Mouse (Mus musculus): Measurements from ENCODE around the gene Fam163a. TPM values are rescaled to one million over a fixed set of nuclear protein-coding genes. Genes with fewer than 3 reads are reported as not detected.

The Fam163a gene
- polyA plus RNA-seq, 1 experiment from 2014 or later = 0.34 TPM

GRCm38 (mm10) chr1:156105381-156105780 lies 99.4 kb downstream of the Fam163a start:
- 89% methylated on average over 2 of the region's 2 CpGs for whole genome bisulfite sequencing
- Histone ChIP-seq H3K9me3 (replicated peaks) (no peaks in the 10 kb centered on the region), H3K4me3 (no peak overlapping the region), H3K27ac (no peak overlapping the region), H3K4me1 (peaks cover 12% of the 10 kb centered on the region), H3K27me3 (ENCODE audit: low read depth, poor library complexity, severe bottlenecking) (no peaks in the 10 kb centered on the region), H3K36me3 (no peaks in the 10 kb centered on the region)
- no peak for DNase-seq (ENCODE audit: low spot score)

- WGBS = 86% methylated on average over 2 of the region's 2 CpGs
- H3K4me3 ChIP-seq = no peak overlapping the region
- no peaks in the 10 kb centered on the region for H3K36me3 ChIP-seq
- H3K4me1 ChIP-seq = peaks cover 10% of the 10 kb centered on the region
- no peak for DNase-seq (ENCODE audit: low spot score)
- no peaks in the 10 kb centered on the region for H3K27me3 ChIP-seq (ENCODE audit: low read depth, poor library complexity, severe bottlenecking)
- H3K9me3 ChIP-seq (replicated peaks) = no peaks in the 10 kb centered on the region
- no peak overlapping the region for H3K27ac ChIP-seq
These were observed 101.1 kb downstream of the Fam163a start for GRCm38 (mm10) chr1:156103763-156104162.

GRCm38 (mm10) chr1:156091811-156092210 lies 113.0 kb downstream of the Fam163a start:
- 90% methylated on average over 4 of the region's 4 CpGs for WGBS
- no peak for DNase-seq (ENCODE audit: low spot score)
- Histone ChIP-seq H3K27me3 (ENCODE audit: low read depth, poor library complexity, severe bottlenecking) (peaks cover 8% of the 10 kb centered on the region), H3K27ac (no peak overlapping the region), H3K9me3 (replicated peaks) (no peaks in the 10 kb centered on the region), H3K36me3 (no peaks in the 10 kb centered on the region), H3K4me1 (peaks cover 24% of the 10 kb centered on the region), H3K4me3 (no peak overlapping the region)

GRCm38 (mm10) chr1:156090042-156090441 lies 114.8 kb downstream of the Fam163a start:
- 30% methylated on average over 4 of the region's 4 CpGs for WGBS
- DNase-seq (ENCODE audit: low spot score) = no peak
- H3K27ac ChIP-seq = no peak overlapping the region

DNA sequence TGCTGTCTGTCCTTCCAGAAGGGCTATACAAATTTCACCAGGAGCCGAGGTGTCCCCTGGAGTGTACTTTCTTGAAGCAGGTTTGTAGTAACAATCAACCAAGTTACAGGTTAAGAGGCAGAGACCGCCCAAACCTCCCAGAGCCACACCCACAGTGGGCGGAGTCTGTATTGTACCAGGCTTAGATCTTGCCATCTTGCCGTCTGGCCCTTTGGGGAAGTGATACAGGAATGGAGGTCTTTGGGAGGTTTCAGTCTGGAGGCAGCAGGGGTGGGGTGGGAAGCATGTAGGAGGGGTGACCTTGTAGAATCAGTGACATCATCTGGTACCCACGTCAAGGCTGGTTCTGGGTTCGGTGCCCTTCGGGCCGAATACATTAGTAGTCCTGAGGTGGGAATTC lies 115.3 kb downstream of the Fam163a start:
- Histone ChIP-seq H3K27me3 (ENCODE audit: low read depth, poor library complexity, severe bottlenecking) (peaks cover 8% of the 10 kb centered on the region), H3K4me1 (peaks cover 24% of the 10 kb centered on the region), H3K9me3 (replicated peaks) (no peaks in the 10 kb centered on the region), H3K4me3 (no peak overlapping the region), H3K27ac (no peak overlapping the region), H3K36me3 (no peaks in the 10 kb centered on the region)
- no peak for DNase-seq (ENCODE audit: low spot score)
- WGBS = 75% methylated on average over 8 of the region's 8 CpGs

More at GRCm38 (mm10) chr1:156090042-156090441, 114.8 kb downstream of the Fam163a start:
- H3K9me3 ChIP-seq (replicated peaks) = no peaks in the 10 kb centered on the region
- peaks cover 8% of the 10 kb centered on the region for H3K27me3 ChIP-seq (ENCODE audit: low read depth, poor library complexity, severe bottlenecking)
- no peak overlapping the region for H3K4me3 ChIP-seq
- H3K4me1 ChIP-seq = peaks cover 24% of the 10 kb centered on the region
- no peaks in the 10 kb centered on the region for H3K36me3 ChIP-seq

DNA sequence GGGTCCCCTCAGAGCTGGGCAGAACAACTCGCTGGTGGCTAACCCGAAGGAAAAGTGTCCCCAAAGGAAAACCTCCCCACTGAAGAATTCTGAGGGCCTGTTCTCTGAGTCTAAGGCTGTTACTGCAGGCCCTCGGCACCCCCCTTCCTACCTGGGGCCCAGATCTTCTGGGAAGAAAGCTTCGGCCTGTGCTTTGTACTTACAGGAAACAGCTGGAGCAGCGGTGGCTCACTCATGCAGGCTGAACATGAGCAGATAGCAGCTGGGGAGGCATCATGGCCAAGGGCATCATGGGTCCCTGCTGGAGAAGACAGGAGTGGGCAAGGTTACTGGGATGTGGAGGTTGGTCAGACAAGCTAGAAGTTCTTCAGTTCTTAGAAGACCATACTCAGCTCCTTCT lies 117.2 kb downstream of the Fam163a start:
- Histone ChIP-seq H3K27me3 (ENCODE audit: low read depth, poor library complexity, severe bottlenecking) (peaks cover 8% of the 10 kb centered on the region), H3K27ac (no peak overlapping the region), H3K4me1 (peaks cover 24% of the 10 kb centered on the region), H3K4me3 (no peak overlapping the region), H3K36me3 (no peaks in the 10 kb centered on the region), H3K9me3 (replicated peaks) (no peaks in the 10 kb centered on the region)
- DNase-seq (ENCODE audit: low spot score) = no peak
- WGBS = 79% methylated on average over 5 of the region's 5 CpGs

GRCm38 (mm10) chr1:156085770-156086169 lies 119.1 kb downstream of the Fam163a start:
- DNase-seq (ENCODE audit: low spot score) = no peak
- 69% methylated on average over 5 of the region's 5 CpGs for WGBS
- no peak overlapping the region for H3K27ac ChIP-seq
- H3K4me3 ChIP-seq = no peak overlapping the region
- H3K9me3 ChIP-seq (replicated peaks) = no peaks in the 10 kb centered on the region
- H3K27me3 ChIP-seq (ENCODE audit: low read depth, poor library complexity, severe bottlenecking) = peaks cover 8% of the 10 kb centered on the region
- H3K36me3 ChIP-seq = no peaks in the 10 kb centered on the region
- peaks cover 15% of the 10 kb centered on the region for H3K4me1 ChIP-seq

- WGBS = 79% methylated on average over 3 of the region's 3 CpGs
- Histone ChIP-seq H3K9me3 (replicated peaks) (no peaks in the 10 kb centered on the region), H3K36me3 (no peaks in the 10 kb centered on the region), H3K4me3 (no peak overlapping the region), H3K4me1 (peaks cover 4% of the 10 kb centered on the region), H3K27me3 (ENCODE audit: low read depth, poor library complexity, severe bottlenecking) (peaks cover 8% of the 10 kb centered on the region), H3K27ac (no peak overlapping the region)
- DNase-seq (ENCODE audit: low spot score) = no peak
These were observed 120.2 kb downstream of the Fam163a start for GRCm38 (mm10) chr1:156084603-156085002.

- DNase-seq (ENCODE audit: low spot score) = no peak
- no peaks in the 10 kb centered on the region for H3K36me3 ChIP-seq
- no peak overlapping the region for H3K27ac ChIP-seq
- H3K4me1 ChIP-seq = peaks cover 40% of the 10 kb centered on the region
- H3K4me3 ChIP-seq = no peak overlapping the region
- 69% methylated on average over 3 of the region's 3 CpGs for WGBS
- no peaks in the 10 kb centered on the region for H3K9me3 ChIP-seq (replicated peaks)
- no peaks in the 10 kb centered on the region for H3K27me3 ChIP-seq (ENCODE audit: low read depth, poor library complexity, severe bottlenecking)
These were observed 127.2 kb downstream of the Fam163a start for GRCm38 (mm10) chr1:156077655-156078054.

DNA sequence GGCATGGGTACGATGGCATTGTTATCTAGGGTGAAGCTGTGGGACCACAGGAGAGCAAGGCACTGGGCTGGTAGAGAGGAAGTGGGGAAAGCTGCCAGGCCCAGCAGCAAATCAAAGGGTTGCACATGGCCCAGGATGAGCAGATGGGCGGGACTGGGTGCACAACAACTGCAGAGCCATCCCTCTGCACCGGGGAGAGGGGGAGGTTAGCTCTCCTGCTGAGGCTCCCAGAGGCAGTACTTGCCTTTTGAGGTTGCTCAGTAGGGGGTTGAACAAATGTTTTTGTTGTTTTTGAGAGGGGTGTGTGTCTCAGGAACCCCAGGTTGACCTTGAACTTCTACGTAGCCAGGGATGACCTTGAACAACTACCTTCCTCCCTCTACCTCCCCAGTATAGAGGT lies 128.4 kb downstream of the Fam163a start:
- H3K36me3 ChIP-seq = no peaks in the 10 kb centered on the region
- H3K9me3 ChIP-seq (replicated peaks) = no peaks in the 10 kb centered on the region
- H3K27ac ChIP-seq = peak overlapping the region; percentile 15; the same call in 1 of the 2 replicates
- no peak for DNase-seq (ENCODE audit: low spot score)
- H3K4me1 ChIP-seq = peaks cover 40% of the 10 kb centered on the region
- WGBS = 56% methylated on average over 4 of the region's 4 CpGs
- no peaks in the 10 kb centered on the region for H3K27me3 ChIP-seq (ENCODE audit: low read depth, poor library complexity, severe bottlenecking)
- no peak overlapping the region for H3K4me3 ChIP-seq

DNA sequence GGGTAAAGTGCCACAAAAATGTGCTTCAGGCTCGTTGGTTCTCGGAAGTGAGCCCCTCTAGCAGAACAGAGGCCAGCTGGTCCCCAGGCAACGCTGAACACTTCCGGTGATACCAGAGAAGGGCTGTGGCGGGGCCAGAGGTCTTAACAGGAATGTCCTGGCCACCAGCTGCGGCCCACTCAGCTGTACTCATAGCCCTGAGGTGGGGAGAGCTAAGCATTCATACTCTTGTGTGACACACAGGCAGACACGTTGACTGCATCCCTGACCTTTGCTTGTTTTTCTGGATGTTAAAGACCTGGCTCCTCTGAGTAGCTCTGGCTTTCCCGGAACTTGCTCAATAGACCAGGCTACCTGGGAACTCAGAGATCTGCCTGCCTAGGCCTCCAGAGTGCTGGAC lies 130.3 kb downstream of the Fam163a start:
- Histone ChIP-seq H3K27me3 (ENCODE audit: low read depth, poor library complexity, severe bottlenecking) (no peaks in the 10 kb centered on the region), H3K27ac (peak overlapping the region; percentile 12; the same call in 1 of the 2 replicates), H3K4me3 (no peak overlapping the region), H3K36me3 (no peaks in the 10 kb centered on the region), H3K9me3 (replicated peaks) (no peaks in the 10 kb centered on the region), H3K4me1 (peaks cover 40% of the 10 kb centered on the region)
- WGBS = 49% methylated on average over 8 of the region's 8 CpGs
- peak; percentile 55 for DNase-seq (ENCODE audit: low spot score)

DNA sequence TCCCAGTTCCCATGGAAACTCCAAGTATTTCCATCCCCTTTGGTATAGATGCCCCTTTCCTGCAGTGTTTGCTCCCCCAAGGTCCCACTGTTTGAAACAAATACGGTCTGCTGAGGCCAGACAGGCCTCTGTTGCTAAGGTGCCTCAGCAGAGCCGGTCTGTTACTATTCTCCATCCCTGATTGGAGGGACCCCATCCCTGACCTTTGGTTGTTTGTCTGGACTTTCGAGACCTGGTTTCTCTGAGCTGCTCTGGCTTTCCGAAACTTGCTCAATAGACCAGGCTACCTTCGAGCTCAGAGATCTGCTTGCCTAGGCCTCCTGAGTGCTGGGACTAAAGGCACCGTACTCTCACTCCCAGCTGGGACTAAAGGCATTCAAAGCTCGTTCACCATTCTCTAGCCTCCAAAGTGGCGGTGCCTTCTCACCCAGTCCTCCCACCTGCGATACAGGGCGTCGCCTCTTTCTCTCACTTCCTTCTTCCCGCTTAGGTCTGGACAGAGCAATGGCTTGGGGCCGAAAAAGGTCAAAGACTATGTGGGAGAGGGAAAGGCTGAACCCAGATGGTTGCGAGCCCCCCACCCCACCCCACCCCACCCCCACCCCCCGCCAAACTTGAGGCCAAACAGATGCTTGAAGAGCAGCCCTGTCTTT lies 131.5 kb downstream of the Fam163a start:
- Histone ChIP-seq H3K9me3 (replicated peaks) (no peaks in the 10 kb centered on the region), H3K27ac (no peak overlapping the region; the same call in 1 of the 2 replicates), H3K4me1 (peaks cover 33% of the 10 kb centered on the region), H3K36me3 (peaks cover 3% of the 10 kb centered on the region; the same call in 1 of the 2 replicates), H3K27me3 (ENCODE audit: low read depth, poor library complexity, severe bottlenecking) (no peaks in the 10 kb centered on the region), H3K4me3 (no peak overlapping the region)
- 72% methylated on average over 15 of the region's 15 CpGs for WGBS
- no peak for DNase-seq (ENCODE audit: low spot score)

- Histone ChIP-seq H3K27me3 (ENCODE audit: low read depth, poor library complexity, severe bottlenecking) (no peaks in the 10 kb centered on the region), H3K4me1 (peaks cover 17% of the 10 kb centered on the region), H3K27ac (no peak overlapping the region), H3K4me3 (no peak overlapping the region), H3K9me3 (replicated peaks) (no peaks in the 10 kb centered on the region), H3K36me3 (peaks cover 27% of the 10 kb centered on the region)
- 82% methylated on average over 14 of the region's 14 CpGs for WGBS
- no peak for DNase-seq (ENCODE audit: low spot score)
These were observed 134.7 kb downstream of the Fam163a start for GRCm38 (mm10) chr1:156070106-156070505.

DNA sequence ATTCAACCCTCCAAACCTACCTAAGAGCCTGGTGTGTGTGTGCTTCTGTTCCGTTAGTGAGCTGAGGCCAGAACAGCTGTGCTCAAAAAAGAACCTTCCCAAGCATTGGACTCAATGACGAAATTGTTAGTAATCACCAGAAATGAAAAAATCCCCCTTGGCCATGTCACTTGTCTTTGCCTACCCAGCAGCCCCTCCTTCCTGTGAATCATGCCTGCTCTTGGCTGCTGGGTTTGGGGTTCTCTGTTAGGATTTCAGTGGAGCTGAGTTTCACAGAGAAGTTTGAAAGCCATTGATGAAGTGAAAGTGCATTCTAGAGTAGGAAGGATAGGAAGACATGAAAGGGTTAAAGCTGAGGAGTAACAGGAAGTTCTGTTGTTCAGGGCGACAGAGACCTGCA lies 138.7 kb downstream of the Fam163a start:
- H3K27me3 ChIP-seq (ENCODE audit: low read depth, poor library complexity, severe bottlenecking) = no peaks in the 10 kb centered on the region
- no peaks in the 10 kb centered on the region for H3K9me3 ChIP-seq (replicated peaks)
- 66% methylated on average over 3 of the region's 3 CpGs for WGBS
- peaks cover 64% of the 10 kb centered on the region for H3K36me3 ChIP-seq
- H3K4me3 ChIP-seq = no peak overlapping the region
- H3K4me1 ChIP-seq = no peaks in the 10 kb centered on the region
- no peak for DNase-seq (ENCODE audit: low spot score)
- H3K27ac ChIP-seq = no peak overlapping the region

All from limb, embryonic 10.5 days (tissue).